Mouse (Mus musculus): Measurements from ENCODE around the gene Fbxw4.
"Not testable (repeated sequence)": the region's sequence is repeated elsewhere in the genome, so short reads cannot be mapped to it uniquely, and the experiment has no call there.

The Fbxw4 gene

DNA sequence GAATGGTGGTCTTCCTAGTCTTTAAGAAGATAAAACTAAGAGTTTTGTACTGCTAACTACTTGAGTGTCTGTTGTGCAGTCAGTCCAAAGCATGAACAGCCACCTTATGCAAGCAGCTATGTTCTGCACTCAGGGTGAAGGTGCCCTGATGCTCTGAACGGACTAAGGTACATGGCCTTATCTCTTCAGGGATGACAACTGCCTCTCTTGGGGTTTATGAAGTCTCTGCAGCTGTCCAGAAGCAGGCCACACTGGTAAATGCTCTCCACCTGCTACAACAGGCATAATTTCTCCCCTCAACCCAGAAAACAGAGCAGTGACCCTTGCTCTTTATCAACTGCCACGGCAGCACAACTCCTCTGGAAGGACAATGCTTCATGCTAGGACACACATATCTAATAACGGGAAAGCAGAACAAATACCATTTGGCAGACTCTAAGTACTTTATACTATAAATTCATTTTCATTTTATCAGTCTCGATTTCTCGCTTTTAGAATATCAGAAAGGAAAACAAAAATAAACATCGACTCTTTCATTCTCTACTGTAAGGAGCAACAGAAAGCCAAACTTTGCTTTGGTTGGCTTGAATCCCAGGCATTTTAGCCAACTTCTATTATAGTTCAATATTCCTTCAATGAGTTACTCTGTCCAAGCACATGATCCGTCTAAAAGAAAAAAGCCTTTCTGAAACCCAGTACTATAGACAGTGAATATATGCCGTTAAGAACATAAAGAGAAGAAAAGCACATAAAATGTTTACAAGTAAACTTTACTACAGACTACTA lies 3.1 kb downstream of the Fbxw4 start:
- no peak for DNase-seq (ENCODE audit: low spot score in 2 of 2)

DNA sequence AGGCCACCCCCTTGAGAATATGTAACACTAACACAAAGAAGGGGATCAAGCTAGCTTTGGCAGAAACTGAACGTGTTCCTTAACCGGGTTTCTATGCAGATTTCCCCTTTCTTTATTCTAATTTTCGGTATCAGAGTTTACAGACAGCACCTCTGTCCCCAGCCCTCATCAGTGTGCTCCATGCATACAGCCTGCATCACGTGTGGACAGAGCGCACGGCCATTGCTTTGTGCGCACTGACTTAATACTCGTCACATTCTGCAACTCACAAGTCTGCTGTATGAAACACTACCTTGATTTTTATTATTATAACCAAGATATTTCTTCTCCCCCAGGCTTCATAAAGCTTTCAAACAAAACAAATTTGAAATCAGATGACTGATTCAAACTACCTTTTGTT lies 4.2 kb downstream of the Fbxw4 start:
- DNase-seq (ENCODE audit: low spot score in 2 of 2), result no peak

- no peak for DNase-seq (ENCODE audit: low spot score in 2 of 2)
These were observed 6.1 kb downstream of the Fbxw4 start for GRCm38 (mm10) chr19:45653986-45654385.

DNA sequence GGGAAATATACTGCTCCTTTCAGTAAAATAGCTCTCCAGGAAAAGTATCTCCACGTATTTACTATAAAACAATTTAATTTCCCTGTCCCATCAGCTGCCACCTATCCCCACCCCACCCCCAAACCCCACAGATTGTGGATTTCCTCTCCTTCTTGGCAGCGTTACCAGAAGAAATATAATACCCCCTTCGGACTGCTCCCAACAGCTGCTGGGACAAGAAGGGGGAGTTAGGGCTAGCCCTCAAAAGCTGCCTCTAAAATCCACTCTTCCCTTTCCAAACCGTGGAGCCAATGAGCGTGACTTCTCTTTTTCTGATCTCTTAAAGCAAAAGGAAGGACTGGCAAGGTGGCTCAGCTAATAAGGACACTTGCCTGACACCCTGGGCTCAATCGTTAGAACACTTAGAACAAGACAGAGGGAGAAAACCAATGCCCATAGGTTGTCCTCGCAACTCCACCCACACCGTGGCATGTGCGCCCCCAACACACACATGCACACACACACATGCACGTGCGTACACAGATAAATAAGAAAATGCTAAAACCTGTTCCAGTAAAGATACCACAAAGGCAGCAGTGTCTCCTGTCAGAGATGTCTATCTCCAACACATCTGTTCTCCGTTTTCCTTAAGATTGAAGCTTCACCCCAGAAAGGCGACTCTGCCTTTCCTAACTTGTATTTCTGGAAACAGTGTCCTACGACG lies 7.7 kb downstream of the Fbxw4 start:
- DNase-seq (ENCODE audit: low spot score in 2 of 2), result no peak

GRCm38 (mm10) chr19:45651524-45651923 lies 8.6 kb downstream of the Fbxw4 start:
- DNase-seq (ENCODE audit: low spot score in 2 of 2), result no peak

DNA sequence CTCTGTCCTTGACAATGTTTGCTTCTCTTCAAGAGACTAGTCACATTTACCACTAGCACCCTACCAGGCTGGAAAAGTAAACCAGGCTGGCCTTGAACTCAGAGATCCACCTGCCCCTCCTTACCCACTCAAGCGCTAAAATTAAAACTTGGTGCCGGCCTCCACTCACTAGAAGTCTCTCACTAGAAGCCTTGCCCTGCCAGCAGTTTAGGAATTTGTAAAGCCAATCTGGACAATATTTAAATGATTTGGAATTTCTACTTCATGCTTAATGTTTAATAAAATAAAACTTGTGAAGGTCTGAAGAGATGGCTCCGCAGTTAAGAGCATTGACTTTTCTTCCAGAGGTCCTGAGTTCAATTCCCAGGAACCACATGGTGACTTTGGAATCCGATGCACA lies 10.3 kb downstream of the Fbxw4 start:
- DNase-seq (ENCODE audit: low spot score in 2 of 2), result no peak

DNA sequence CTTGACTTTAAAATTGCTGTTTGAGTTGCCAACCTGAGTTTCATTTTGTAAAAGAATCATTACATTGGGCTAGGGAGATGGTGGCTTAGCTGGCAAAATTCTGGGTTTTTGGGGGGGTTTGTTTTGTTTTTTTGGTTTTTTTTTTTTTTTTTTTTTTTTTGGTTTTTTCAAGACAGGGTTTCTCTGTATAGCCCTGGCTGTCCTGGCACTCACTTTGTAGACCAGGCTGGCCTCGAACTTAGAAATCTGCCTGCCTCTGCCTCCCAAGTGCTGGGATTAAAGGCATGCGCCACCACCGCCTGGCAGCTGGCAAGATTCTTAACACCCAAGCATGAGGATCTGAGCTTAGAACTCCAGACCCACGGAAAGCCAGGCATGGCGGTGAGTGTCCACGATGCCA lies 11.6 kb downstream of the Fbxw4 start:
- DNase-seq (ENCODE audit: low spot score in 2 of 2), result not testable (repeated sequence)

DNA sequence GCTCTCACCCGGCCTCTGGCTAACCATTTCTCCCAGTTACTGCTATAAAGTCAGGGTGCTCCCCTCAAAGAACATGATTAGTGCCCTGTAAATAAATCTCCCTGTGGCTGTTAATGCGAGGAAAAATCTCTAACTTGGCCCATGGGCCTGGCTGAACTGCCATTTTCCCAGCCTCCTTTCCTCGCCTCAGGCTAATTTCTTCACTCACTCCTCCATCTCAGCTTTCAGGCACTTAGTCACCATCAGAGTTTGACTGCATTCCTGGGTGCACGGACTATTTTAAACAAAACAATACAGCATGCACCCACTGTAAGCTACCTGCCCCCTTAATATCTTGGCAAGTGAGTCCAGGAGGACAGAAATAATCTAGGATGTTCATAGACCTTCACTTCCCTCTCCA lies 13.2 kb downstream of the Fbxw4 start:
- DNase-seq (ENCODE audit: low spot score in 2 of 2), result no peak

- no peak for DNase-seq (ENCODE audit: low spot score in 2 of 2)
These were observed 19.4 kb downstream of the Fbxw4 start for GRCm38 (mm10) chr19:45640691-45641090.

- DNase-seq (ENCODE audit: low spot score in 2 of 2), result no peak
These were observed 24.2 kb downstream of the Fbxw4 start for GRCm38 (mm10) chr19:45635960-45636359.

DNA sequence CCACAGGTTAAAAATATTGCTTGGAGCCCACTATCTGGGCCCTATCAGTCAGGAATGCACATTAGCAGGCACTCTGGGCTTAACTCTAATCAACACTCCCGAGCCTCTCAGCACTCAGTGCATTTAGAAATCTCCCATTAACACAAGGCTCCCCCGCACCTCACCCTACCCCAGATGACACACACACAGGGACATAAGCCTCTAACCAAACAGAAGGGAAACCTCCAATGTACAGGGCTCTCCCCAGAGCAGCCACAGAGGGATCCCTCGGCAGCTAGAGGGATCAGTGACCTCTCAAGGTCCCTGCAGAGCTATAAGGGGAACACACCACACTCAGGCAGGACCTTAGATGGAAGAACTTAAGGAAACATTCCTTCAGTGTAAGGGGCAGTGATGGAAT lies 28.5 kb downstream of the Fbxw4 start:
- DNase-seq (ENCODE audit: low spot score in 2 of 2), result no peak

DNA sequence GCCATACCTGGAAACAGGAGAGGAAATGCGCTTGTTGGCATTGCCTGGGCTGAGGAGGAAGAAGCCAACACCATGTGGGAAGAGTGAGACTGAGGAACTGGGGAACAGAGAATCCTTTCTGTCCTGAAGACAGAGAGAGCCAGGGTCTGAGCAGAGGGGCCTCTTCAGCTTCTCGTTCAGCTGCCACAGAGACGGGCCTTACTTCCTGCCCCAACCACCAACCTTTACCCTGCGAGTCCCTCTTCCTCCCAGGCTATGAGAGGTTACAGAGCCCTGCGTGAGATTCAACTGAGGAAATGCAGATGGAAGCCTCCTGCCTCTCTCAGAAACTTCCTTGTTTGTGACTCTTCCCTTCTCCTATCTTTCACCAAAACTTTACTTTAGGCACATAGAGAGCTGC lies 29.2 kb downstream of the Fbxw4 start:
- no peak for DNase-seq (ENCODE audit: low spot score in 2 of 2)

GRCm38 (mm10) chr19:45629219-45629618 lies 30.9 kb downstream of the Fbxw4 start:
- DNase-seq (ENCODE audit: low spot score in 2 of 2), result no peak

DNA sequence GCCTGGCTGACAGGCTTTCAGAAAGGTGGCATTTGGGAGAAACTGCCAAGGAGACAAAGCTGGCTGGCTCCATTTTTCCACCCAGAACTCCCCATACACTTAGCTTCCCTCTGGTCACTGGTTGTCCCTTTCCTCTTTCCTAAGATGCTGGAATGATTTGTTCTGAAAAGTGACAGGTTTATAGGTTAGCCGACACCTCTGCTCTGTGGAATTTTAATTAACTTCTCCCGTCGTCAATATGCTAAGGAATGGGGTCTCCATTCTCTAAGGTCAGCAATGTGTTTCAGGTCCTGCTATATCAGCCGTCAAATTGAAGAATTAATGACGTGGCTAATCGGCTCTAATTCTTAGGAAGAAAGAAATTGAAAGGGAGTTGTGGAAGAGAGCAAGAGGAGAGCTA lies 31.5 kb downstream of the Fbxw4 start:
- no peak for DNase-seq (ENCODE audit: low spot score in 2 of 2)

- no peak for DNase-seq (ENCODE audit: low spot score in 2 of 2)
These were observed 33.1 kb downstream of the Fbxw4 start for GRCm38 (mm10) chr19:45627036-45627435.

- DNase-seq (ENCODE audit: low spot score in 2 of 2), result no peak
These were observed 36.4 kb downstream of the Fbxw4 start for GRCm38 (mm10) chr19:45623710-45624109.

- no peak for DNase-seq (ENCODE audit: low spot score in 2 of 2)
These were observed 38.0 kb downstream of the Fbxw4 start for GRCm38 (mm10) chr19:45622144-45622543.

DNA sequence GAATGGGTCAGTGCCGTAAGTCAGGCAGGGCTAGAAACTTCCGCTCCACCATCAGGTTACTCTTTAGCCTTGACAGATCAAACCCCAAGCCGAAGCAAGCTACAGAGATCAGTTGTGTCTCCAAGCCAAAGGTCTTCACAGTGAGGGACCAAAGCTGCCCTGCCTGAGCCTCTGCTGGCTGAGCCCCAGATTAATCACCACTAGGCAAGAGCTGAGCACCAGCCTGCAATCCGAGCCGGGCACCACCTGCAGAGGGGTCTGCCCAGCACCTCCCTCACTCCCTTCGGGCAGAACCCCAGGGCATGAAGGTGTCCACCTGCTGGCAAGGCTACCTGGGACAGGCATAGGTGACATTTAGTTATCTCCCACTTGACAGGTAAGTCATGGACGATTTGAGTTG lies 39.1 kb downstream of the Fbxw4 start:
- no peak for DNase-seq (ENCODE audit: low spot score in 2 of 2)

- DNase-seq (ENCODE audit: low spot score in 2 of 2), result no peak
These were observed 40.2 kb downstream of the Fbxw4 start for GRCm38 (mm10) chr19:45619744-45620501.

- no peak for DNase-seq (ENCODE audit: low spot score in 2 of 2)
These were observed 41.9 kb downstream of the Fbxw4 start for GRCm38 (mm10) chr19:45618184-45618583.

GRCm38 (mm10) chr19:45616735-45617134 lies 43.4 kb downstream of the Fbxw4 start:
- no peak for DNase-seq (ENCODE audit: low spot score in 2 of 2)

GRCm38 (mm10) chr19:45616214-45616518 lies 43.9 kb downstream of the Fbxw4 start:
- DNase-seq (ENCODE audit: low spot score in 2 of 2), result no peak

Data from right cerebral cortex, postnatal 10 days (tissue).